Mouse (Mus musculus) forebrain, embryonic 16.5 days (tissue): ENCODE measurements around the gene Evl. TPM values are rescaled to one million over a fixed set of nuclear protein-coding genes. Genes with fewer than 3 reads are reported as not detected.

ENCODE experiments used
- ATAC-seq: fragments of 200-750 bp; cut with Nextera tagmentation; 2 replicates; pipeline ENCODE4 v1.8.0; 2017; ENCODE audit warnings: mild to moderate bottlenecking, moderate library complexity
- H3K27ac ChIP-seq: fragments of 300-500 bp; sonication (generic); 2 replicates; pipeline ENCODE4 v1.5.1; 2014; ENCODE audit warnings: low read length, control low read depth
- H3K27me3 ChIP-seq: fragments of 300-500 bp; sonication (generic); replicated peaks from 2 replicates; pipeline ENCODE4 v1.6.1; 2014; ENCODE audit warnings: low read length; ENCODE audit not compliant: control insufficient read depth, insufficient read depth
- H3K36me3 ChIP-seq: fragments of 300-500 bp; sonication (generic); 2 replicates; pipeline ENCODE4 v1.6.1; 2014; ENCODE audit not compliant: control insufficient read depth, insufficient read depth
- H3K4me1 ChIP-seq: fragments of 300-500 bp; sonication (generic); replicated peaks from 2 replicates; pipeline ENCODE4 v1.6.1; 2014; ENCODE audit warnings: low read length; ENCODE audit not compliant: control insufficient read depth, insufficient read depth
- H3K4me2 ChIP-seq: fragments of 300-500 bp; sonication (generic); 2 replicates; pipeline ENCODE4 v1.6.1; 2014; ENCODE audit warnings: mild to moderate bottlenecking, low read length, control low read depth
- H3K4me3 ChIP-seq: fragments of 300-500 bp; sonication (generic); replicated peaks from 2 replicates; pipeline ENCODE4 v1.5.1; 2014; ENCODE audit warnings: mild to moderate bottlenecking, low read length, control low read depth
- H3K9ac ChIP-seq: fragments of 300-500 bp; sonication (generic); replicated peaks from 2 replicates; pipeline ENCODE4 v1.6.1; 2014; ENCODE audit warnings: low read depth, low read length, control low read depth
- H3K9me3 ChIP-seq: fragments of 300-500 bp; sonication (generic); 2 replicates; pipeline ENCODE4 v1.6.1; 2016; ENCODE audit warnings: low read length; ENCODE audit not compliant: control insufficient read depth
- WGBS: fragments of 180-500 bp; shearing (Covaris S2); extraction: QIAGEN DNeasy Blood & Tissue Kit; methylation state at CpG from one replicate; pipeline ENCODE4 v1.1.7; 2014; 5-methylcytosine and 5-hydroxymethylcytosine counted together
- polyA plus RNA-seq: library from polyadenylated mRNA; unstranded; fragments of >200 nt; fragmentation: Nextera tagmentation; extraction: Ambion mirVana; gene quantifications from 2 replicates; pipeline ENCODE4 v1.2.1, GENCODE M21; 2015

The Evl gene
- polyA plus RNA-seq, 1 experiment from 2014 or later: 218 TPM

- Histone ChIP-seq H3K9ac (no peak overlapping the region), H3K27me3 (no peaks in the 10 kb centered on the region), H3K4me2 (no peak overlapping the region), H3K4me3 (no peak overlapping the region), H3K27ac (no peak overlapping the region), H3K4me1 (no peaks in the 10 kb centered on the region), H3K36me3 (no peaks in the 10 kb centered on the region), H3K9me3 (no peaks in the 10 kb centered on the region)
- no peak for ATAC-seq
- 93% methylated on average over 6 of the region's 6 CpGs for WGBS
Measured at GRCm38 (mm10) chr12:108630741-108631688, 76.5 kb downstream of the Evl start.

GRCm38 (mm10) chr12:108632501-108632900, 78.0 kb downstream of the Evl start:
- Histone ChIP-seq H3K36me3 (no peaks in the 10 kb centered on the region), H3K9me3 (no peaks in the 10 kb centered on the region), H3K27me3 (no peaks in the 10 kb centered on the region), H3K27ac (no peak overlapping the region), H3K4me2 (no peak overlapping the region), H3K9ac (no peak overlapping the region), H3K4me3 (no peak overlapping the region), H3K4me1 (no peaks in the 10 kb centered on the region)
- no peak for ATAC-seq

- ATAC-seq: no peak
Measured at GRCm38 (mm10) chr12:108634031-108634430, 79.5 kb downstream of the Evl start.

GRCm38 (mm10) chr12:108635501-108635900, 81.0 kb downstream of the Evl start:
- H3K9me3 ChIP-seq: no peaks in the 10 kb centered on the region
- no peak for ATAC-seq
- 92% methylated on average over 4 of the region's 4 CpGs for WGBS

More at GRCm38 (mm10) chr12:108634031-108634430, 79.5 kb downstream of the Evl start:
- no peak overlapping the region for H3K9ac ChIP-seq
- H3K4me2 ChIP-seq: no peak overlapping the region
- whole genome bisulfite sequencing: 94% methylated on average over 1 of the region's 1 CpGs
- no peak overlapping the region for H3K4me3 ChIP-seq
- no peaks in the 10 kb centered on the region for H3K4me1 ChIP-seq
- H3K27me3 ChIP-seq: no peaks in the 10 kb centered on the region
- no peaks in the 10 kb centered on the region for H3K9me3 ChIP-seq
- no peak overlapping the region for H3K27ac ChIP-seq
- no peaks in the 10 kb centered on the region for H3K36me3 ChIP-seq

GRCm38 (mm10) chr12:108637440-108637839, 82.9 kb downstream of the Evl start:
- Histone ChIP-seq H3K9ac (no peak overlapping the region), H3K4me2 (no peak overlapping the region), H3K4me3 (no peak overlapping the region), H3K27ac (no peak overlapping the region), H3K27me3 (no peaks in the 10 kb centered on the region), H3K4me1 (no peaks in the 10 kb centered on the region), H3K9me3 (no peaks in the 10 kb centered on the region), H3K36me3 (no peaks in the 10 kb centered on the region)
- 95% methylated on average over 5 of the region's 5 CpGs for WGBS
- ATAC-seq: no peak

More at GRCm38 (mm10) chr12:108635501-108635900, 81.0 kb downstream of the Evl start:
- no peak overlapping the region for H3K27ac ChIP-seq
- H3K4me3 ChIP-seq: no peak overlapping the region
- H3K9ac ChIP-seq: no peak overlapping the region
- H3K4me2 ChIP-seq: no peak overlapping the region
- H3K36me3 ChIP-seq: no peaks in the 10 kb centered on the region
- H3K4me1 ChIP-seq: no peaks in the 10 kb centered on the region
- H3K27me3 ChIP-seq: no peaks in the 10 kb centered on the region

GRCm38 (mm10) chr12:108639126-108639525, 84.6 kb downstream of the Evl start:
- no peak overlapping the region for H3K4me2 ChIP-seq
- no peaks in the 10 kb centered on the region for H3K27me3 ChIP-seq
- WGBS: 94% methylated on average over 3 of the region's 3 CpGs
- H3K9me3 ChIP-seq: no peaks in the 10 kb centered on the region
- no peaks in the 10 kb centered on the region for H3K4me1 ChIP-seq
- H3K27ac ChIP-seq: no peak overlapping the region
- ATAC-seq: no peak
- H3K36me3 ChIP-seq: no peaks in the 10 kb centered on the region
- H3K9ac ChIP-seq: no peak overlapping the region
- H3K4me3 ChIP-seq: no peak overlapping the region

GRCm38 (mm10) chr12:108642019-108642418, 87.5 kb downstream of the Evl start:
- no peaks in the 10 kb centered on the region for H3K4me1 ChIP-seq
- no peaks in the 10 kb centered on the region for H3K36me3 ChIP-seq
- H3K9ac ChIP-seq: no peak overlapping the region
- no peak overlapping the region for H3K27ac ChIP-seq
- WGBS: 97% methylated on average over 3 of the region's 3 CpGs
- no peak overlapping the region for H3K4me2 ChIP-seq
- ATAC-seq: no peak
- H3K27me3 ChIP-seq: no peaks in the 10 kb centered on the region
- no peaks in the 10 kb centered on the region for H3K9me3 ChIP-seq
- no peak overlapping the region for H3K4me3 ChIP-seq

- WGBS: 87% methylated on average over 1 of the region's 1 CpGs
- H3K9ac ChIP-seq: no peak overlapping the region
- no peak for ATAC-seq
Measured at GRCm38 (mm10) chr12:108646234-108646633, 91.7 kb downstream of the Evl start.

GRCm38 (mm10) chr12:108647784-108648183, 93.3 kb downstream of the Evl start:
- H3K9ac ChIP-seq: no peak overlapping the region
- H3K9me3 ChIP-seq: no peaks in the 10 kb centered on the region
- H3K36me3 ChIP-seq: peaks cover 23% of the 10 kb centered on the region
- no peaks in the 10 kb centered on the region for H3K27me3 ChIP-seq
- no peak overlapping the region for H3K27ac ChIP-seq
- ATAC-seq: no peak
- H3K4me3 ChIP-seq: no peak overlapping the region
- no peaks in the 10 kb centered on the region for H3K4me1 ChIP-seq
- H3K4me2 ChIP-seq: no peak overlapping the region

More at GRCm38 (mm10) chr12:108646234-108646633, 91.7 kb downstream of the Evl start:
- Histone ChIP-seq H3K27me3 (no peaks in the 10 kb centered on the region), H3K9me3 (no peaks in the 10 kb centered on the region), H3K36me3 (peaks cover 21% of the 10 kb centered on the region), H3K27ac (no peak overlapping the region), H3K4me1 (no peaks in the 10 kb centered on the region), H3K4me2 (no peak overlapping the region), H3K4me3 (no peak overlapping the region)
